Mouse (Mus musculus) erythroblast, embryonic 14.5 days (primary cell): ENCODE measurements around the gene Defb23.

ENCODE experiments used
- GATA1 ChIP-seq: IDR thresholded peaks from 2 replicates; pipeline ENCODE4 v1.6.1; 2012; ENCODE audit warnings: low read length, inconsistent platforms, mixed read lengths
- TAL1 ChIP-seq: IDR thresholded peaks from 3 replicates; pipeline ENCODE4 v1.6.1; 2012; ENCODE audit warnings: low read length, inconsistent platforms, mixed read lengths

DNA sequence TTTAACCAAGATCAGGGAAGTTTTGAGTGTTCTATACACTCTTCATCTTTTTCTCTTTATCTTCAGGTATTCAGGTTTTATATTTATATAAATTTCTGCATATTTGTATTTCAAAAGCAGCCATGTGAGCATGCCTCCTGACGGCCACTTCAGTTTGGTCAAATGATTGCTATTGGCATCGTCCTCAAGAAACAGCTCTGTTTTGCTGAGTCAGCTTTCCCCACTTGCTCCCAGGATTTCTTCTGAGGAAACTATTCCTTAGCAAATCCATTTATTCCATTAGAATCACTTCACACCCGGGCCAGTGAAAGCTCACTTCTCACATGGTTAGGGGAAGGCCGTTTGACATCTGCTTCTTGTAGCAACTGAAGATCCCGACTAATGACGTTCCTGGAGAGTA is 33.6 kb upstream of the Defb23 start:
- TF ChIP-seq GATA1 (no peak), TAL1 (no peak)
